Mouse (Mus musculus): ENCODE results near the gene Prpf6.

The Prpf6 gene

GRCm38 (mm10) chr2:181579681-181580080, 12.0 kb upstream of the Prpf6 start:
- DNase-seq (ENCODE audit: low spot score in 2 of 2) = no peak

GRCm38 (mm10) chr2:181580131-181580772, 11.4 kb upstream of the Prpf6 start:
- no peak for DNase-seq (ENCODE audit: low spot score in 2 of 2)

- peak; percentile 76 to 85 for DNase-seq (ENCODE audit: low spot score in 2 of 2)
Measured at GRCm38 (mm10) chr2:181581016-181581401, 10.7 kb upstream of the Prpf6 start.

GRCm38 (mm10) chr2:181581402-181582120, 10.1 kb upstream of the Prpf6 start:
- peak; percentile 78 to 79 for DNase-seq (ENCODE audit: low spot score in 2 of 2)

GRCm38 (mm10) chr2:181582358-181582757, 9.3 kb upstream of the Prpf6 start:
- no peak for DNase-seq (ENCODE audit: low spot score in 2 of 2)

- peak in 1 of 2 experiments; percentile 2 for DNase-seq (ENCODE audit: low spot score in 2 of 2)
Measured at GRCm38 (mm10) chr2:181582939-181583338, 8.7 kb upstream of the Prpf6 start.

GRCm38 (mm10) chr2:181583460-181584257, 8.0 kb upstream of the Prpf6 start:
- peak in 1 of 2 experiments; percentile 2 for DNase-seq (ENCODE audit: low spot score in 2 of 2)

- DNase-seq (ENCODE audit: low spot score in 2 of 2) = peak in 1 of 2 experiments; percentile 2
Measured at GRCm38 (mm10) chr2:181584411-181584942, 7.2 kb upstream of the Prpf6 start, which contains the start of gene Uckl1. Gene Uckl1, minus strand, starts transcription at chr2:181584892.

GRCm38 (mm10) chr2:181585506-181585905, 6.2 kb upstream of the Prpf6 start:
- no peak for DNase-seq (ENCODE audit: low spot score in 2 of 2)

- DNase-seq (ENCODE audit: low spot score in 2 of 2) = no peak
Measured at GRCm38 (mm10) chr2:181586124-181586523, 5.5 kb upstream of the Prpf6 start.

- DNase-seq (ENCODE audit: low spot score in 2 of 2) = no peak
Measured at GRCm38 (mm10) chr2:181587796-181588195, 3.9 kb upstream of the Prpf6 start.

- DNase-seq (ENCODE audit: low spot score in 2 of 2) = no peak
Measured at GRCm38 (mm10) chr2:181588229-181588780, 3.4 kb upstream of the Prpf6 start.

GRCm38 (mm10) chr2:181589011-181589731, 2.5 kb upstream of the Prpf6 start:
- DNase-seq (ENCODE audit: low spot score in 2 of 2) = no peak

- no peak for DNase-seq (ENCODE audit: low spot score in 2 of 2)
Measured at GRCm38 (mm10) chr2:181589732-181590105, 1.9 kb upstream of the Prpf6 start.

- DNase-seq (ENCODE audit: low spot score in 2 of 2) = no peak
Measured at GRCm38 (mm10) chr2:181590471-181590870, 1.2 kb upstream of the Prpf6 start.

GRCm38 (mm10) chr2:181592231-181593041, 768 bp downstream of the Prpf6 start, which contains the start of gene Zfp512b:
Gene Zfp512b, minus strand, starts transcription at chr2:181592803.
- peak; percentile 51 to 53 for DNase-seq (ENCODE audit: low spot score in 2 of 2)

GRCm38 (mm10) chr2:181593042-181593421, 1.4 kb downstream of the Prpf6 start:
- DNase-seq (ENCODE audit: low spot score in 2 of 2) = no peak

- DNase-seq (ENCODE audit: low spot score in 2 of 2) = no peak
Measured at GRCm38 (mm10) chr2:181593937-181594336, 2.3 kb downstream of the Prpf6 start.

- DNase-seq (ENCODE audit: low spot score in 2 of 2) = peak in 1 of 2 experiments; percentile 53
Measured at GRCm38 (mm10) chr2:181594946-181595696, 3.5 kb downstream of the Prpf6 start.

Data from thymus, postnatal 10 days (tissue).